Mouse (Mus musculus): Measurements from ENCODE around the gene Orai2.
"Not testable (repeated sequence)": the region's sequence is repeated elsewhere in the genome, so short reads cannot be mapped to it uniquely, and the experiment has no call there.

- TF ChIP-seq POLR2A (IDR thresholded peaks at IDR 0.05; ENCODE audit: control insufficient read depth, low read depth, low read length); CTCF (IDR thresholded peaks at IDR 0.05; ENCODE audit: control insufficient read depth, insufficient read depth, insufficient replicate concordance, low read depth, low read length): not testable (repeated sequence)
These were observed 21.4 kb downstream of the Orai2 start for GRCm38 (mm10) chr5:136149134-136149576.

All from testis, adult 2 months (tissue).